Mouse (Mus musculus) intestine, embryonic 14.5 days (tissue): ENCODE measurements around the gene B3gnt6. TPM values are rescaled to one million over a fixed set of nuclear protein-coding genes. Genes with fewer than 3 reads are reported as not detected.

Experiments
- ATAC-seq: fragments of 200-750 bp; cut with Nextera tagmentation; replicated peaks from 2 replicates; pipeline ENCODE4 v1.8.0; 2017; ENCODE audit warnings: low read depth, moderate number of reproducible peaks, moderate TSS enrichment, moderate library complexity; ENCODE audit not compliant: low FRiP score, low TSS enrichment
- DNase-seq: peaks from one replicate; pipeline ENCODE4 v3.0.0-alpha.2; 2018; ENCODE audit warnings: low spot score
- H3K27ac ChIP-seq: fragments of 300-500 bp; sonication (generic); 2 replicates; pipeline ENCODE4 v1.5.1; 2014; ENCODE audit warnings: low read depth, mild to moderate bottlenecking, control low read depth
- H3K27me3 ChIP-seq: fragments of 300-500 bp; sonication (generic); replicated peaks from 2 replicates; pipeline ENCODE4 v1.6.1; 2014; ENCODE audit warnings: low read length, control low read depth; ENCODE audit not compliant: control insufficient read depth, insufficient read depth
- H3K36me3 ChIP-seq: fragments of 300-500 bp; sonication (generic); 2 replicates; pipeline ENCODE4 v1.6.1; 2014; ENCODE audit warnings: low read length, control low read depth; ENCODE audit not compliant: control insufficient read depth, insufficient read depth
- H3K4me1 ChIP-seq: fragments of 300-500 bp; sonication (generic); replicated peaks from 2 replicates; pipeline ENCODE4 v1.6.1; 2014; ENCODE audit warnings: low read length, control low read depth, mixed read lengths; ENCODE audit not compliant: control insufficient read depth, insufficient read depth
- H3K4me2 ChIP-seq: fragments of 300-500 bp; sonication (generic); 2 replicates; pipeline ENCODE4 v1.6.1; 2014; ENCODE audit warnings: low read length
- H3K4me3 ChIP-seq: fragments of 300-500 bp; sonication (generic); 2 replicates; pipeline ENCODE4 v1.5.1; 2014; ENCODE audit warnings: low read depth, low read length, control low read depth, mixed read lengths
- H3K9ac ChIP-seq: fragments of 300-500 bp; sonication (generic); 2 replicates; pipeline ENCODE4 v1.6.1; 2014; ENCODE audit warnings: mild to moderate bottlenecking, low read length
- H3K9me3 ChIP-seq: fragments of 300-500 bp; sonication (generic); 2 replicates; pipeline ENCODE4 v1.6.1; 2016; ENCODE audit warnings: low read length, control low read depth; ENCODE audit not compliant: control insufficient read depth
- WGBS: fragments of 180-500 bp; shearing (Covaris S2); extraction: QIAGEN DNeasy Blood & Tissue Kit; methylation state at CpG from one replicate; pipeline ENCODE4 v1.1.7; 2014; 5-methylcytosine and 5-hydroxymethylcytosine counted together
- polyA plus RNA-seq: library from polyadenylated mRNA; unstranded; fragments of >200 nt; fragmentation: Nextera tagmentation; extraction: Ambion mirVana; gene quantifications from 2 replicates; pipeline ENCODE4 v1.2.1, GENCODE M21; 2014

Gene B3gnt6
- polyA plus RNA-seq, 1 experiment from 2014 or later: not detected

DNA sequence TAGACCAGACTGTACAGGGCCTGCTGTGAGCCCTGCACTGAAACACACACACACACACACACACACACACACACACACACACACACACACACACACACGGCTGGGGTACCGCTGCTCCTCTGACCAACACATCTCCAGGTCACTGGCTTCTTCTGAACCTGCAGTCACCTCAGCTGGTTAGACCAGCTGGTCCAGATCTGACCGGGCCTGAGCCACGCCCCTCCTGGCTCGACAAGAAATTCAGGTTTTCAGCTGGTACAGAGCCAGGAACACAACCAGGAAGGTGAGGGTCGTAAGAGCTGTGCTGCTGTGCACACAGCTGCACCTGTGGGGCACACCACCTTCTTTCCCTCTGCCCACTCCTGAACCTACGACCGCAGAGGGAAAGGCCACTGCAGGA, 40.8 kb downstream of the B3gnt6 start:
- ATAC-seq (peak; percentile 54), DNase-seq (peak; percentile 82)
- Histone ChIP-seq H3K4me2 (no peak overlapping the region), H3K9me3 (no peaks in the 10 kb centered on the region), H3K4me3 (no peak overlapping the region), H3K36me3 (no peaks in the 10 kb centered on the region), H3K9ac (no peak overlapping the region), H3K27ac (no peak overlapping the region), H3K4me1 (peaks cover 24% of the 10 kb centered on the region), H3K27me3 (no peaks in the 10 kb centered on the region)
- WGBS: 27% methylated on average over 8 of the region's 8 CpGs

DNA sequence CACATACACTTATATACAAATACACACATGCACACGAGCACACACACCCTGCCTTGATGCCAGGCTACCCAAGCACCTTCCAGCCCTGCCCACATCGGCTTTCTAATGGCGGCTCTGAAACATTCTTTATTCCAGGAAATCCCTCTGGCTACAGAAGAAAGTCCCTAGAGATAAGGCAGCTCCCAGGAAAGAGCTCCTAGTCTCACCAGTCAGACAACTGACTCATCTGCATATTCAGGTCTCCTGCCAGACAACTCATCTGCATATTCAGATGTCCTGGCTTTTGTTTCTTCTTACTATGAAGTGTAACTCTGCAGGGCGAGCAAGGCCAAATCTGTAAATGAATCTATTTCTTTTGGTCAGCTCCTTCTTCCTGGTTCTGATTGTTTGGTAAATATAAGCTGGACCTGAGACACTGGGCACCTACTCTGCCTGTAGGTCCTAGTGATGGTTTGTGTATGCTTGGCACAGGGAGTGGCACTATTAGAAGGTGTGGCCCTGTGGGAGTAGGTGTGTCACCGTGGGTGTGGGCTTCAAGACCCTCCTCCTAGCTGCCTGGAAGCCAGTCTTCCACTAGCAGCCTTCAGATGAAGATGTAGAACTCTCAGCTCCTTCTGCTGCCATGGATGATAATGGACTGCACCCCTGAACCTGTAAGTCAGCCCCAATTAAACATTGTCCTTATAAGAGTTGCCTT, 41.5 kb downstream of the B3gnt6 start:
- no peak for ATAC-seq
- H3K27ac ChIP-seq: no peak overlapping the region
- 50% methylated on average over 5 of the region's 5 CpGs for WGBS

DNA sequence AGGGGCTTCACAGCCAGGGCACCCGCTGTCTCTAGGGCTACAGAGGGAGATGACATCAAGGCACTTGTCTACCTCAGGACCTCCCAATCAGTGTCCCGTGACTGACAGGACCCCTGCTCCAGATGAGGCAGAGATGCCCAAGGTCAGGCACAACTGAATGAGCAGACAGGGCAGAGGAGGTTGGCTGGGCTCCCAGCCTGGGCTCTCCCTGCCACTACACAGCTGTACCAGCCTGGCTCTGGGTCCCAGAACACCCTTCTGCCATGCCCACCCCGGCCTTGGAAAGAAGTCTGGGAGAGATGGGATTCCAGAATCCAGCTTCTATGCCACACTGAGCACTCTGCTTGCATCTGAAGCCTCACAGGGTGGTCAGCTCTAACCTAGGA, 43.0 kb downstream of the B3gnt6 start:
- Histone ChIP-seq H3K36me3 (no peaks in the 10 kb centered on the region), H3K9me3 (no peaks in the 10 kb centered on the region), H3K9ac (no peak overlapping the region), H3K27ac (no peak overlapping the region), H3K27me3 (no peaks in the 10 kb centered on the region), H3K4me2 (no peak overlapping the region), H3K4me3 (no peak overlapping the region), H3K4me1 (peaks cover 24% of the 10 kb centered on the region)
- 72% methylated on average over 3 of the region's 3 CpGs for WGBS
- no peak for ATAC-seq
- DNase-seq: no peak

More for the DNA sequence above, 41.5 kb downstream of the B3gnt6 start:
- no peak for DNase-seq
- H3K36me3 ChIP-seq: no peaks in the 10 kb centered on the region
- H3K4me2 ChIP-seq: no peak overlapping the region
- H3K9me3 ChIP-seq: no peaks in the 10 kb centered on the region
- H3K27me3 ChIP-seq: no peaks in the 10 kb centered on the region
- H3K4me1 ChIP-seq: peaks cover 24% of the 10 kb centered on the region
- no peak overlapping the region for H3K9ac ChIP-seq
- H3K4me3 ChIP-seq: no peak overlapping the region

GRCm38 (mm10) chr7:98155546-98156279, 43.6 kb downstream of the B3gnt6 start:
- peaks cover 20% of the 10 kb centered on the region for H3K4me1 ChIP-seq
- H3K27ac ChIP-seq: no peak overlapping the region
- H3K36me3 ChIP-seq: no peaks in the 10 kb centered on the region
- H3K4me2 ChIP-seq: no peak overlapping the region
- H3K9ac ChIP-seq: no peak overlapping the region
- no peaks in the 10 kb centered on the region for H3K27me3 ChIP-seq
- no peak overlapping the region for H3K4me3 ChIP-seq
- ATAC-seq: no peak
- WGBS: 32% methylated on average over 7 of the region's 8 CpGs
- peak; percentile 79 for DNase-seq
- H3K9me3 ChIP-seq: no peaks in the 10 kb centered on the region

DNA sequence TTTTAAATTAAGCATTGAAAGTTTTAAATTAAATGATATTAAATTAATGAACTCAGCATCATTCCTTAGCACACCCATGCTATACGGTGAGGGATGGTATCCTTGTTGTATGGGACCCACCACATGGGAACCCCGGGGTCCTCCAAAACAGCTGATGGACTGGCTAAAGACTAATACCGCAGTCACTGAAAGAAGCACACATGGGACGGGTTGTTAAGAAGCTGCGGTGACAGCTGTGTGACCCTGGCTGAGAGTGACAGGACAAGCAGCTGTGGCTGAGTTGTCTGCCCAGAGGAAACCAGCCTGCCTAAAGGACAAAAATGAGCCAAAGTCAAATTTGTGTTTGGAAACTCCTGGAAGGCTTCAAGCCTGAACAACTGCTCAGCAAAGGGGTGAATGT, 45.4 kb downstream of the B3gnt6 start:
- Histone ChIP-seq H3K27ac (no peak overlapping the region), H3K27me3 (no peaks in the 10 kb centered on the region), H3K9ac (no peak overlapping the region), H3K9me3 (no peaks in the 10 kb centered on the region), H3K4me2 (no peak overlapping the region), H3K36me3 (no peaks in the 10 kb centered on the region), H3K4me3 (no peak overlapping the region), H3K4me1 (peaks cover 18% of the 10 kb centered on the region)
- DNase-seq (no peak), ATAC-seq (no peak)
- WGBS: 85% methylated on average over 5 of the region's 5 CpGs

DNA sequence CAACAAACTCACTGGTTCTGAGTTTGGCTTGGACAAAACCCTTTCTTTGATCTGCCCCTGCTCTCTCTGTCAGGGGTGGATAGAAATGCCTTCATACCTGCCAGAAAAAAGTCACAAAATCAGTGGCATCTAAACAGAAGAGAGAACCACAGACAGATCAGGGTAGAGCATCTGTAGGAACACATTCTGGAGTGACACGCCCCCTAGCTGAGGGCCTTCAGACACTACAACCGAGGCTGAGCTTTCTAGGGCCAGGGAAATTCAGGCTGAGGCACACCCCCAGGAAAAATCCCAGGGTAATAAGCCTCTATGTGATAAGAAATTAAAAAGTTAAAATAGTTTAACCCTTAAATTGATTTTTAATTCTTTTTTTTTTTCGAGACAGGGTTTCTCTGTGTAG, 45.9 kb downstream of the B3gnt6 start:
- ATAC-seq (no peak), DNase-seq (no peak)
- 53% methylated on average over 3 of the region's 3 CpGs for WGBS
- no peak overlapping the region for H3K4me2 ChIP-seq
- no peak overlapping the region for H3K27ac ChIP-seq
- H3K9me3 ChIP-seq: no peaks in the 10 kb centered on the region
- H3K36me3 ChIP-seq: no peaks in the 10 kb centered on the region
- no peaks in the 10 kb centered on the region for H3K27me3 ChIP-seq
- H3K4me1 ChIP-seq: peaks cover 13% of the 10 kb centered on the region
- H3K9ac ChIP-seq: no peak overlapping the region
- no peak overlapping the region for H3K4me3 ChIP-seq

DNA sequence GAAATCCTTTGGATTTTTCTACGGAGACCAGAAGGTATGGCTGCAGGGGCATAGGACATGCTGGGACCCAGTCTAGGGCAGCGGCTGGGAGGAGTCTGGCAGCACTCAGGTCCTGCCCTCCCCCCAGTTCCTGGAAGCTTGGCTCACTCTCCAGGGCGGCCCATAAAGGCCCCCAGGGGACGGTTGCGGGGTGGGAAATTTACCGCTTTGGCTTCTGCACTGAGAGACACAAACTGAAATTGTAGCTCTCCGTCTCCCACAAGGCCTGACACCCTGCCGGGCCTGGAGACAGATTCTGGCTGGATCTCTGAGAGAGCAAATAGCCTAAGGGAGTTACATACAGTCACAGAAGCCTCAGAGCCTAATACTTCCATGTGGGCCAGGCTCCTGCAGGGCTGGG, 46.9 kb downstream of the B3gnt6 start:
- H3K9ac ChIP-seq: no peak overlapping the region
- H3K9me3 ChIP-seq: no peaks in the 10 kb centered on the region
- no peak overlapping the region for H3K4me3 ChIP-seq
- DNase-seq: no peak
- H3K27ac ChIP-seq: no peak overlapping the region
- 53% methylated on average over 8 of the region's 8 CpGs for WGBS
- ATAC-seq: no peak
- H3K36me3 ChIP-seq: no peaks in the 10 kb centered on the region
- no peaks in the 10 kb centered on the region for H3K27me3 ChIP-seq
- peaks cover 10% of the 10 kb centered on the region for H3K4me1 ChIP-seq
- no peak overlapping the region for H3K4me2 ChIP-seq

- no peak overlapping the region for H3K27ac ChIP-seq
- no peak overlapping the region for H3K4me3 ChIP-seq
- H3K36me3 ChIP-seq: no peaks in the 10 kb centered on the region
- no peak overlapping the region for H3K4me2 ChIP-seq
- no peak for DNase-seq
- no peaks in the 10 kb centered on the region for H3K27me3 ChIP-seq
- 35% methylated on average over 5 of the region's 5 CpGs for WGBS
- 0 out of 2 replicates have a peak, but pooled peaks cover 5% of the 10 kb centered on the region for H3K4me1 ChIP-seq
- H3K9me3 ChIP-seq: no peaks in the 10 kb centered on the region
- ATAC-seq: no peak
- H3K9ac ChIP-seq: no peak overlapping the region
Observed at GRCm38 (mm10) chr7:98150525-98150924, 48.8 kb downstream of the B3gnt6 start.

- Histone ChIP-seq H3K4me2 (no peak overlapping the region), H3K4me3 (no peak overlapping the region), H3K36me3 (no peaks in the 10 kb centered on the region), H3K9me3 (no peaks in the 10 kb centered on the region), H3K9ac (no peak overlapping the region), H3K4me1 (0 out of 2 replicates have a peak, but pooled peaks cover 5% of the 10 kb centered on the region), H3K27me3 (no peaks in the 10 kb centered on the region), H3K27ac (no peak overlapping the region)
- no peak for DNase-seq
- 18% methylated on average over 3 of the region's 3 CpGs for WGBS
- no peak for ATAC-seq
Observed at GRCm38 (mm10) chr7:98149802-98150201, 49.5 kb downstream of the B3gnt6 start.
